Mouse (Mus musculus): ENCODE measurements around the gene Ppig. TPM values are rescaled to one million over a fixed set of nuclear protein-coding genes. Genes with fewer than 3 reads are reported as not detected.
A peak's percentile ranks its signal among the peaks of the same experiment; 100 is the strongest.

The Ppig gene
- total and polyA plus RNA-seq, 2 experiments from 2014 or later, result 18.7 to 125 TPM

DNA sequence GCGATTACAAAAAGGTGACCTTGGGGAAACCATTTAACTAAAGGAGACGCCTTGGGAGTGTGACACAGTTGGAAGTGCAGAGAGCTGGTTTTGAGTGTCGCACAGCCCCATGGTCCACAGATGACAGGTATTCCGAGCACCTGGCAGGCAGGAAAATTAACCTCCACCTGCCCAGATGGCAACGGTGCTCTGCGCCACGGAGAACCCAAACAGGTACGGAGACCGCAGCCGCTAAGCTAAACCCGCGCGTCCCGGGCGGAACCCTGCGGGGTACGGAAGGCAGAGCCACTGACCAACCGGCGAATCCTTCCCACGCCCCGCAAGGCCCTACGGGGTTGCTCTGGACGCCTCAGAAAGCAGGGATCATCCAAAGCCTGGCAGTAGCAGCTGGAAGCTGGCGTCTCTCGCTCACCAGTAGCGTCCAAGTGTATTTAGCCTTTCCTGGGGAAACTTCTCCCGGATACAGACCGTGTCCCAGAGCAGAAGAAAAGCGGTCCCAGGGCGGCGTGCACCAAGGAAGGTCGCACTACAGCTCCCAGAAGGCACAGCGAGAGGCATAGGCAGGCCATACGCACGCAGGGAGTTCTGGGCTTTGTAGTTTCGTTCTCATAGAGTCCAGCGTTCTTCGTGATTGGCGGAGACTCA, 9.2 kb upstream of the Ppig start, which contains the start of gene Fastkd1:
Fastkd1 (minus strand) TSS at position 536 of the 645 bp plus-strand sequence.
- H3K27ac ChIP-seq (ENCODE audit: low read depth, low read length), result 0 out of 2 replicates have a peak within 1 kb of the TSS, but pooled peaks have one; percentile 21
- H3K4me1 ChIP-seq (ENCODE audit: insufficient read depth), result 0 out of 2 replicates have a peak, but pooled peaks cover 5% of the 10 kb centered on the region
- no peaks in the 10 kb centered on the region for H3K36me3 ChIP-seq (ENCODE audit: insufficient read depth)
- TF ChIP-seq CTCF (IDR thresholded peaks at IDR 0.05; ENCODE audit: low read depth), result no peak
- peak within 1 kb of the TSS; percentile 61 for H3K9ac ChIP-seq
- WGBS, result 1% methylated on average over 39 of the region's 39 CpGs
- H3K4me3 ChIP-seq (ENCODE audit: low read depth, low read length), result peak within 1 kb of the TSS; percentile 88
- peak within 1 kb of the TSS; percentile 84 for H3K4me2 ChIP-seq (ENCODE audit: low read depth)
- no peaks in the 10 kb centered on the region for H3K27me3 ChIP-seq (ENCODE audit: insufficient read depth, low read length)
- peak; percentile 100 for ATAC-seq
- DNase-seq, result peak; percentile 88
- no peaks in the 10 kb centered on the region for H3K9me3 ChIP-seq (ENCODE audit: low read length)

DNA sequence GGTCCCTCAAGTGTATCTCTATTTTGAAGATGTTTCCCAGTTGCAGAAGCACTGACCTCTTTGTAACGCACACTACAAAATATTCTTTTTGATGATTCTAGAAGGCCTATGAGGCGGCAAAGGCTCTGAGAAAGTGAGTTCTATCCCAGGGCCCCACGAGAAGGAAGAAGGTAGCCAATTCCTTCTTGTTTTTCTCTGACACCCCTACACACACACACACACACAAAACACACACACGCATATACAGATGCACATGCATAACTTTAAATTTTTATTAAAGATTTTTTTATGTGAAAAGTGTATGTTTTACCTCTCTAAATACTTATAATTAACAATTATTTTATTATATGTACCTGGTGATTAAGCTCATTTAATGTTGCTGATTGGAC, 8.7 kb upstream of the Ppig start:
- Histone ChIP-seq H3K36me3 (ENCODE audit: insufficient read depth) (no peaks in the 10 kb centered on the region), H3K9me3 (ENCODE audit: low read length) (no peaks in the 10 kb centered on the region), H3K4me3 (ENCODE audit: low read depth, low read length) (peak overlapping the region; percentile 88), H3K4me1 (ENCODE audit: insufficient read depth) (0 out of 2 replicates have a peak, but pooled peaks cover 5% of the 10 kb centered on the region), H3K27me3 (ENCODE audit: insufficient read depth, low read length) (no peaks in the 10 kb centered on the region), H3K4me2 (ENCODE audit: low read depth) (peak overlapping the region; percentile 84), H3K27ac (ENCODE audit: low read depth, low read length) (no peak overlapping the region), H3K9ac (no peak overlapping the region)
- 31% methylated on average over 4 of the region's 4 CpGs for WGBS
- ATAC-seq, result no peak; the same call in 1 of the 2 replicates
- no peak for TF ChIP-seq CTCF (IDR thresholded peaks at IDR 0.05; ENCODE audit: low read depth)
- DNase-seq, result no peak

DNA sequence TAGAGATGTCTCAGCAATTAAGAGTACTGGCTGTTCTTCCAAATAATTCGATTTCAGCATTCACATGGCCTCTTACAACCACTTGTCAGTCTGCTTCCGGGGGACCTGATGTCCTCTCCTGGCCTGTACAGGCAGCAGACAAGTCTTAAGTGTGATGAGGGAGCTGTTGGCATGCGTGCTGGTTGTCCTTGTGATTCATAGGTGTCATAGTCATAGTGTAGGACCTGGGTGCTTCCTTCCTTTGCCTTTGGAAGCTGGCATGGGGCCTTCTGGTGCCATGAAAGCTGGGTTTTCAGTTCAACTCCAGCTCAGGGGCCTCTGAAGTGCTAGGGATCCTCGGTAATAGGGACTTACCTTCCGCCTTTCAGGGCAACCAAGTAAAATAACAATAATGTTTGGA, 8.2 kb upstream of the Ppig start:
- no peak overlapping the region for H3K4me3 ChIP-seq (ENCODE audit: low read depth, low read length)
- no peaks in the 10 kb centered on the region for H3K9me3 ChIP-seq (ENCODE audit: low read length)
- DNase-seq (no peak), ATAC-seq (no peak)
- H3K27ac ChIP-seq (ENCODE audit: low read depth, low read length), result no peak overlapping the region
- H3K9ac ChIP-seq, result no peak overlapping the region
- 80% methylated on average over 5 of the region's 5 CpGs for WGBS
- 0 out of 2 replicates have a peak, but pooled peaks cover 5% of the 10 kb centered on the region for H3K4me1 ChIP-seq (ENCODE audit: insufficient read depth)
- no peaks in the 10 kb centered on the region for H3K27me3 ChIP-seq (ENCODE audit: insufficient read depth, low read length)
- no peak for TF ChIP-seq CTCF (IDR thresholded peaks at IDR 0.05; ENCODE audit: low read depth)
- H3K4me2 ChIP-seq (ENCODE audit: low read depth), result no peak overlapping the region
- H3K36me3 ChIP-seq (ENCODE audit: insufficient read depth), result no peaks in the 10 kb centered on the region

DNA sequence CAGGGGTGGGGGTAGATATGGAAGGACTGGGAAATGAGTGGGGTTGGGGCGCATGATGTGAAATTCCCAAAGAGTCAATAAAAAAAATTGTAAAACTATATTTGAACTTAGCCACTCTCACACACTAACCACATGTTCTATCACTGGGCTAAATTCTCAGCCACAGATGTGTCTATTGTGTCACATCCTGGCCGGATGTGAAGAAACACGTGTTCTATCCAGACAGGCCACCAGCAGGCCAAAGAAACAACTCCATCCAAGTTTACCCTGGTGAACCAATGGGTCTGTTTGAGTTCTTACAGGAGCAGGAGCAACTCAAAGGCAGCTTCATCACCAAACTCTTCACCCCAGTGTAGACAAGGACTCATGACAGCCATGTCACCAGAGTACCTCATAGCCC, 5.9 kb upstream of the Ppig start:
- no peak for DNase-seq
- no peaks in the 10 kb centered on the region for H3K27me3 ChIP-seq (ENCODE audit: insufficient read depth, low read length)
- no peak overlapping the region for H3K4me2 ChIP-seq (ENCODE audit: low read depth)
- ATAC-seq, result no peak
- no peaks in the 10 kb centered on the region for H3K36me3 ChIP-seq (ENCODE audit: insufficient read depth)
- no peak overlapping the region for H3K9ac ChIP-seq
- WGBS, result 78% methylated on average over 3 of the region's 3 CpGs
- no peak overlapping the region for H3K4me3 ChIP-seq (ENCODE audit: low read depth, low read length)
- no peak overlapping the region for H3K27ac ChIP-seq (ENCODE audit: low read depth, low read length)
- 0 out of 2 replicates have a peak, but pooled peaks cover 5% of the 10 kb centered on the region for H3K4me1 ChIP-seq (ENCODE audit: insufficient read depth)
- H3K9me3 ChIP-seq (ENCODE audit: low read length), result no peaks in the 10 kb centered on the region
- TF ChIP-seq CTCF (IDR thresholded peaks at IDR 0.05; ENCODE audit: low read depth), result no peak

DNA sequence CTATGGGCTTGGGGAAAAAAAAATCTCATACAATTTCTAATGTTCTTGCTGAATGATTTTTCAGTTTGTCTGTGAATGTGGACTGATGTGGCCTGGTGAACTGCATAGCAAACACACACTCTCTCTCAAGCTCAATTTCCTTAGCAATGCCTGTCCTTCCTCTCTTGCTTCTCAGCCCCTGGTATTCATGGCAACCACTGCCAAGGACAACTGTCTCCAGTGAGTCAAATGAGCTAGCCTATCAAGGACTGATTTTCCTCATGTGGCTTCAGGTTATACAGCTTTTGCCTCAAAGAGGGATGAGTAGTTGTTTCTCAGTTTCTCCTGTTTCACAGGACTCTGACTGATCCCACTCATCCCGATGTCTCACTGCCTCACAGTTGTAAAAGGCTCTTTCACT, 3.2 kb upstream of the Ppig start:
- Histone ChIP-seq H3K9ac (no peak overlapping the region), H3K27me3 (ENCODE audit: insufficient read depth, low read length) (no peaks in the 10 kb centered on the region), H3K4me1 (ENCODE audit: insufficient read depth) (peaks cover 3% of the 10 kb centered on the region), H3K36me3 (ENCODE audit: insufficient read depth) (no peaks in the 10 kb centered on the region), H3K27ac (ENCODE audit: low read depth, low read length) (no peak overlapping the region), H3K4me3 (ENCODE audit: low read depth, low read length) (no peak overlapping the region), H3K4me2 (ENCODE audit: low read depth) (no peak overlapping the region), H3K9me3 (ENCODE audit: low read length) (no peaks in the 10 kb centered on the region)
- ATAC-seq (no peak), DNase-seq (no peak)
- WGBS, result 85% methylated on average over 1 of the region's 1 CpGs
- no peak for TF ChIP-seq CTCF (IDR thresholded peaks at IDR 0.05; ENCODE audit: low read depth)

DNA sequence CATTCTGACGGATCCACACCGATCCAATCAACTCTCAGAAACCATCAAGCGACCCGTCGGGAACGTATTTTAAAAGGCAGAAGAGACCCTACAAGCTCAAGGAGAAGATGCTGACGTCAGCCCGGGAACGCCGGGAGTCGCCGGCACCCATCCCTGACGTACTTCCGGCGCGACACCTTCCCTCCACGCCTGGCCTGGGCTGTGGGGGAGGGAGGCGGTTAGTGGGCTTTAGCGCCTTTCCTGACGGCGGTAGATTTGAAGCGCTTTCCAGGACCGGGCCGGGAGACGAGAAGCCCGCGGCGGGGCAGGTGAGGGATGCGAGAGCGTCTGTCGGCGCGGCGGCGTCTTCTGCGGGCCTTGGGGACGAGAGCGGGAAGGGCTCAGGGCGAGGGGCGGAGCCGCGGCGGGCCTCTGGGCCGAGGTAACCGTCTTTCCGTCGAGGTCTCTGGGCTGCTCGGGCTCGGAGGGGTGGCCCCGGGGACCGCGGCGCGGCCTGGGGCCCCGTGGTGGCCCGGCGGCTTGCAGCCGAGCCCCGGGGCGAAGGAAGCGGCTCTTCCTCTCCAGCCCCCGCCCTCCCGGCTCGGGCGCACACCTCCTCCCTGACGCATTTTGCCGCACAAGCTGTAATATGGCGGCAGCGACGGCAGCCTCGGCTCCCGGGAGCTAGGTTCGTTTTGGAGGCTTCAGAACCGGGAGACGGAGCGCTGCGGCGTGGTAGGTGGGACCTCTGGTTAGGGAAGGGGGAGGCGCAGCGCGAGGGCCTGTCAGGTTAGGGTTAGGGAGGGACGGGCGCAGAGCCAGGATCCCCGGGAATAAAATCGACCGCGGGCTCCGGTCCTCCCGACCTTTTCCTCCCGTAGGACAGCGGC, 539 bp downstream of the Ppig start:
- DNase-seq (peak; percentile 98), ATAC-seq (peak; percentile 99)
- Histone ChIP-seq H3K4me1 (ENCODE audit: insufficient read depth) (peaks cover 8% of the 10 kb centered on the region), H3K36me3 (ENCODE audit: insufficient read depth) (no peaks in the 10 kb centered on the region), H3K27me3 (ENCODE audit: insufficient read depth, low read length) (no peaks in the 10 kb centered on the region), H3K9me3 (ENCODE audit: low read length) (no peaks in the 10 kb centered on the region), H3K27ac (ENCODE audit: low read depth, low read length) (peak overlapping the region; percentile 73), H3K4me2 (ENCODE audit: low read depth) (peak overlapping the region; percentile 65), H3K4me3 (ENCODE audit: low read depth, low read length) (peak overlapping the region; percentile 88), H3K9ac (peak overlapping the region; percentile 80)
- no peak for TF ChIP-seq CTCF (IDR thresholded peaks at IDR 0.05; ENCODE audit: low read depth)
- 3% methylated on average over 91 of the region's 91 CpGs for WGBS

DNA sequence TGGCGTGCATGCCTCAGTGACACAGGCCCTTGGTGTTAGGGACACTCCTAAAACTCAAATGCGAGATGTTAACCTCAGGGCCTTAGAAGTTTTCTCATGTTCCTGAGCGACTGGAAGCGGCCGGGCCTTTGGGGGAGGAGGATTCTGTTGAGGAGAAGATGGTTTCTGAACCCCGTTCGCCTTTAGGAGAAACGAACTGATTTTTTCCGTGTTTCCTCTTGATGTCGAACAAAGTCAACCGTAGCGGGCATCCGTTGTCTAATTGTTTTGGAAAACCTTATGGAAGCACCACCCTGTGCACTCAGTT, 1.1 kb downstream of the Ppig start:
- WGBS, result 1% methylated on average over 13 of the region's 13 CpGs

More for the DNA sequence above, 1.1 kb downstream of the Ppig start:
- Histone ChIP-seq H3K36me3 (ENCODE audit: insufficient read depth) (no peaks in the 10 kb centered on the region), H3K27ac (ENCODE audit: low read depth, low read length) (peak overlapping the region; percentile 73), H3K9me3 (ENCODE audit: low read length) (no peaks in the 10 kb centered on the region), H3K27me3 (ENCODE audit: insufficient read depth, low read length) (no peaks in the 10 kb centered on the region), H3K9ac (peak overlapping the region; percentile 80), H3K4me2 (ENCODE audit: low read depth) (peak overlapping the region; percentile 65), H3K4me3 (ENCODE audit: low read depth, low read length) (peak overlapping the region; percentile 88), H3K4me1 (ENCODE audit: insufficient read depth) (peaks cover 8% of the 10 kb centered on the region)
- DNase-seq (no peak), ATAC-seq (no peak)
- TF ChIP-seq CTCF (IDR thresholded peaks at IDR 0.05; ENCODE audit: low read depth), result no peak

Measured in forebrain, postnatal 0 days (tissue).